Mouse (Mus musculus) cerebellum, adult 2 months (tissue): ENCODE measurements around the gene Cbwd1. TPM values are rescaled to one million over a fixed set of nuclear protein-coding genes. Genes with fewer than 3 reads are reported as not detected.
"Not testable (repeated sequence)": the region's sequence is repeated elsewhere in the genome, so short reads cannot be mapped to it uniquely, and the experiment has no call there.

Source experiments
- DNase-seq, 2 experiments: peaks; one replicate each; pipeline ENCODE4 v3.0.0; 2021
- H3K27ac ChIP-seq: fragments of 200-500 bp; 2 replicates; pipeline ENCODE4 v1.5.1; 2012; ENCODE audit warnings: low read length, control low read depth, inconsistent platforms; ENCODE audit not compliant: insufficient read depth
- H3K27me3 ChIP-seq: fragments of 200-500 bp; 2 replicates; pipeline ENCODE4 v1.6.1; 2012; ENCODE audit warnings: inconsistent platforms, mild to moderate bottlenecking, low read length, moderate library complexity; ENCODE audit not compliant: control insufficient read depth, insufficient read depth
- H3K4me1 ChIP-seq: fragments of 200-500 bp; 2 replicates; pipeline ENCODE4 v1.6.1; 2011; ENCODE audit warnings: low read length; ENCODE audit not compliant: control insufficient read depth, insufficient read depth
- H3K4me3 ChIP-seq: fragments of 200-500 bp; replicated peaks from 2 replicates; pipeline ENCODE3; 2011; ENCODE audit warnings: mild to moderate bottlenecking, low read depth, low read length, control low read depth; ENCODE audit not compliant: insufficient read depth
- CTCF ChIP-seq: fragments of 200-500 bp; IDR thresholded peaks from 2 replicates; pipeline ENCODE4 v1.5.1; 2011; ENCODE audit warnings: low read depth, mild to moderate bottlenecking, control low read depth, low read length, moderate library complexity, borderline replicate concordance; ENCODE audit not compliant: insufficient read depth
- POLR2A ChIP-seq: fragments of 200-500 bp; IDR thresholded peaks from 2 replicates; pipeline ENCODE4 v1.6.1; 2011; ENCODE audit warnings: low read length, control low read depth, borderline replicate concordance; ENCODE audit not compliant: insufficient read depth
- WGBS: fragments of 180-500 bp; shearing (Covaris S2); methylation state at CpG from one replicate; pipeline ENCODE4 v1.1.7; 2018; 5-methylcytosine and 5-hydroxymethylcytosine counted together
- polyA plus RNA-seq: library from polyadenylated mRNA; depleted of rRNA; stranded (reverse); fragments of >200 nt; gene quantifications from 2 replicates; pipeline ENCODE4 v1.2.3, GENCODE M21; 2012

Cbwd1 gene
- polyA plus RNA-seq, 1 experiment, result 12.8 TPM

GRCm38 (mm10) chr19:24897896-24898736, 63.3 kb downstream of the Cbwd1 start:
- H3K27me3 ChIP-seq, result peaks cover 7% of the 10 kb centered on the region
- H3K27ac ChIP-seq, result no peak overlapping the region
- TF ChIP-seq CTCF, result no peak
- H3K4me1 ChIP-seq, result peaks cover 7% of the 10 kb centered on the region
- 4% methylated on average over 20 of the region's 20 CpGs for WGBS
- no peak for DNase-seq
- H3K4me3 ChIP-seq, result no peak overlapping the region

- no peak for DNase-seq
- Histone ChIP-seq H3K27me3 (peaks cover 7% of the 10 kb centered on the region), H3K4me3 (no peak overlapping the region), H3K27ac (no peak overlapping the region), H3K4me1 (peaks cover 7% of the 10 kb centered on the region)
- TF ChIP-seq POLR2A (no peak), CTCF (no peak)
- 2% methylated on average over 57 of the region's 57 CpGs for WGBS
These were observed 64.2 kb downstream of the Cbwd1 start for GRCm38 (mm10) chr19:24897006-24897895.

GRCm38 (mm10) chr19:24896536-24896935, 64.9 kb downstream of the Cbwd1 start:
- Histone ChIP-seq H3K4me1 (peaks cover 7% of the 10 kb centered on the region), H3K27me3 (peaks cover 7% of the 10 kb centered on the region), H3K4me3 (no peak overlapping the region), H3K27ac (no peak overlapping the region)
- no peak for TF ChIP-seq POLR2A
- TF ChIP-seq CTCF, result no peak
- 24% methylated on average over 4 of the region's 4 CpGs for WGBS
- DNase-seq, result no peak

GRCm38 (mm10) chr19:24886888-24887287, 74.5 kb downstream of the Cbwd1 start:
- DNase-seq, result no peak
- WGBS, result 57% methylated on average over 3 of the region's 3 CpGs
- Histone ChIP-seq H3K27me3 (no peaks in the 10 kb centered on the region), H3K4me3 (no peak overlapping the region), H3K27ac (no peak overlapping the region), H3K4me1 (no peaks in the 10 kb centered on the region)
- no peak for TF ChIP-seq CTCF

- H3K4me3 ChIP-seq, result no peak overlapping the region
- WGBS, result 9% methylated on average over 5 of the region's 5 CpGs
- H3K27me3 ChIP-seq, result no peaks in the 10 kb centered on the region
- H3K4me1 ChIP-seq, result no peaks in the 10 kb centered on the region
- peak; percentile 29 to 35 for DNase-seq
- no peak overlapping the region for H3K27ac ChIP-seq
- no peak for TF ChIP-seq POLR2A
- peak; percentile 79 for TF ChIP-seq CTCF
These were observed 75.9 kb downstream of the Cbwd1 start for GRCm38 (mm10) chr19:24885504-24885903.

- Histone ChIP-seq H3K27ac (no peak overlapping the region), H3K4me1 (no peaks in the 10 kb centered on the region), H3K27me3 (no peaks in the 10 kb centered on the region), H3K4me3 (no peak overlapping the region)
- DNase-seq, result no peak
- 50% methylated on average over 4 of the region's 4 CpGs for WGBS
- no peak for TF ChIP-seq POLR2A
- TF ChIP-seq CTCF, result no peak
These were observed 80.2 kb downstream of the Cbwd1 start for GRCm38 (mm10) chr19:24881237-24881636.

GRCm38 (mm10) chr19:24875129-24875870, 86.1 kb downstream of the Cbwd1 start, which contains the start of gene Gm10053:
TSS of gene Gm10053 (plus strand) at chr19:24875686.
- 90% methylated on average over 23 of the region's 26 CpGs for WGBS
- H3K4me3 ChIP-seq, H3K27ac ChIP-seq, H3K27me3 ChIP-seq, DNase-seq, H3K4me1 ChIP-seq: not testable (repeated sequence)

- peaks cover 5% of the 10 kb centered on the region for H3K4me1 ChIP-seq
- DNase-seq, result no peak
- 24% methylated on average over 2 of the region's 2 CpGs for WGBS
- no peak overlapping the region for H3K27ac ChIP-seq
- H3K4me3 ChIP-seq, result no peak overlapping the region
- TF ChIP-seq POLR2A, result no peak
- no peak for TF ChIP-seq CTCF
- H3K27me3 ChIP-seq, result no peaks in the 10 kb centered on the region; the same call in 1 of the 2 replicates
These were observed 87.5 kb downstream of the Cbwd1 start for GRCm38 (mm10) chr19:24873873-24874272.
